Mouse (Mus musculus): Measurements from ENCODE around the gene Fads2.
A peak's percentile ranks its signal among the peaks of the same experiment; 100 is the strongest.

The Fads2 gene

DNA sequence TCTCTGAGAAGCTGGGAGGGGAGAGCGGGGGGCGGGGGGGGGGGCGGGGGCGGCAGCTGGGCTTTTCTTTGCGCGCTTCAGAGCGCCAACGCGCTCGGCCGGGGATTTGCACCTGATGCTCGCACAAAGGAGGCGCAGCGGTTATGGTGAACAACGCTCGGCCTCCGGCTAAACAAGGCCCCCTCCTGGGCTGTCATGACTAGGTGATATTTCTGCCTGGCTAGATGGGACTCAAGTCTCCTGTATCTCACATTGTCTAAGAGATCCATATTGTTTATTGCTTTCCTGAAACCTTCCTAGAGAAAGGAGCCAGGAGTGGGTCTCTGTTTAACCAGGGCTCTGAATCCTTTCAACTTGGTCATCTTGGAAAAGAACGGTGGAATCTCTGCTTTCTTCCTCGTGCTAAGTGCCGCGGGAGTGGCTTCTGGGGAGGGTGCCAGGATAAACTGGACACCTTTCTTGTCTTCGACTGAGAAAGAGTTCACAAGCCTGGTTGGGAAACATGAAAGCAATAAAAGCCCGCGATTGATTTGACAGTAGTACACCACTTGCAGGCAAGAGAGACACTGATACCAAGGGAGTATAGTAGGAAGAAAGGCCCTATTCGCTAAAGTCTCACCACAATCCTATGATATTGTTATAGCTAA is 631 bp upstream of the Fads2 start:
- DNase-seq (ENCODE audit: low spot score) = peak; percentile 14

DNA sequence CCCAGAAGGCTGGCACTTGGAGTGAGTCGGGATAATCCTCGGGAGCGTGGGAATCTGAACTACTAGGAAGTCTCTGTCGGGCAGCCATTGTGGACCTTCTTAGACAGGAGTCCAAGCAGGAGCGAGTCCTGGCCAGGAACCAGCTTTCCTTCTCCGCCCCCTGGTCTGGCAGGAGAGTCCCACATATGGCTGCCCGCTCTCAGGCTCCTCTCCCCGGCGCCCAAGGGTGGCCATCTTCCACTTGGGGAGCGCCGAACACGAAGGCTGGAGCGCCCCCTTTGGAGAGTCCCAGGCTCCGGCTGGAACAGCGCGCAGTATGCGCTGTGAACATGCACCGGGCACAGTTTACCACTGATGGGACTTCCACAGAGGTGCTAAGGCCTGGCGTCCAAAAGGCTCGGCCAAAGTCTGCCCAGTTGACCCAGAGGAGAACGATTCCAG is 895 bp downstream of the Fads2 start:
- peak; percentile 71 for DNase-seq (ENCODE audit: low spot score)

DNA sequence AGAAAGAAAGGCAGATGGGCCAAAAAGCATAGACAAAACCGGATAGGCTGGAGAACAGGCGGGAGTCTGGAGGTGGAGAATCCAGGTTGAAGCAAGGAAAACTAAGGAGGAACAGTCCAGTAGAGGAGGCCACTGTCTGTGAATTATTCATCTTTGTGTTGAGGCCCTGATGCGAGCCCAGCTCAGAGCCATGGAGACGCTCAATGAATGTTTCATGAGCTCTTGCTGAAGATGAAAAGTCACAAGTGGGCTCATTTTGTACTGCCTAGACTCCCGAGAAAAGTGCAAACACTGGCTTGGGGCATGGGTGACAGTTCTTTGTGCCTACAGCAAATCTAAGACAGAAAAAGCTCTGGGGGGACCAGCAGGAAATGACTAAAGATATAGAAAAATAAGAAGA is 3.7 kb downstream of the Fads2 start:
- DNase-seq (ENCODE audit: low spot score) = no peak

DNA sequence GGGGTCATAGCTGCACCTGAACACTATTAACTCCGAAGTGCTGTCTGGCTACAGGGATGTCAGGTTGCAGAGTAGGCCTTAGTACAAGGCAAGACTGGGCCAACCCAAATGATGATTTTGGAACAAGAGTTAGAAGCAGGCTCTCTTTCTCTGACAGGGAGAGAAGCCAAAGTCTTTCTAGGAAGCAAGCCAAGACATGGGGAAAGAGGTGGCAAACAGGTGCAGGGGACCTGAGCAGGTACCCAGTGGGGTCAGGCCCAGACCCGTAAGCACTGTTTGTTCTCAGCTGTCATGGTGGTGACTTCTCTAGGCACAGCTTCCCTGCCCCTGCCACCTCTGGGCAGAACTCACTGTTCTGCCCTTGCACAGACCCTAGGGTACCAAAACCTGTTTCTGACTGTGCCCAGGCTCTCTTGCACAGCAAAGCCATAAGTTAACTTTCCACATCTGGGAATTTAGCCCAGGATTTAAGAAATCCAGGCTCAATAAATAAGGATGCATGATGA is 5.1 kb downstream of the Fads2 start:
- no peak for DNase-seq (ENCODE audit: low spot score)

DNA sequence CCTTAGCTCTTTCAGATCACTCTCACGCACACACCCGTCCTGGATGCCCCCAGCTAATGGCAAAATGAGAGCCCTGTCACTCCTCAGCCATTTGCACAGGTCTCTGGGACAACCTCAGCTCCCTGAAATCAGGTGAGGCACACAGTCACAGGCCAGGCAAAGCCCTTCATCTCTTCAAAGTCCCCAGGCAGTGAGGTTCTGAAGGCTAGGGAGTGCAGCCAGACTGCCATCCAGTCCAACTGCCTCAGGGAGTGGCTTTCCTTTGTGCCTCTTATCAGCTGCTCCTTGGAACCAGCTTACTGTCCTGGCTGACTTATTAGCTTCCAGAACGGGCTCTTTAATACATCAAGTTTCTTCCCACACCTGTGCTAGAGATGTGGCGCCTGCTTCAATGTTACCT is 6.9 kb downstream of the Fads2 start:
- DNase-seq (ENCODE audit: low spot score) = no peak

DNA sequence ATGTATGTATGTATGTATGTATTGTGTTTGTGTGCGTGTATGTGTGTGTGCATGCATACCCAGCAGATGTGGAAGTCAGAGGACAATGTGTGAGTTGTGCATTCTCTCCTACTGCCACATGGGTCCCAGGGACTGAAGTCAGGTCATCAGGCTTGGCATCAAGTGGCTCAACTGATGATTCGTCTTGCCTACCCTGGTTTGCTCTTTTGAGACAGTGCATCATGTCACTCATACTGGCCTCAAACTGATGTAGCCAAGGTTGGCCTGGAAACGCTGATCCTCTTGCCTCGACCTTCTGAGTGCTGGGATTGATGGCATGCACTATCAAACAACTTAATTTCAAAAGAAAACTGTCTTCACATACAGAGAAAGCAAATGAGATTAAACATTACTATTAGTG is 7.7 kb downstream of the Fads2 start:
- no peak for DNase-seq (ENCODE audit: low spot score)

DNA sequence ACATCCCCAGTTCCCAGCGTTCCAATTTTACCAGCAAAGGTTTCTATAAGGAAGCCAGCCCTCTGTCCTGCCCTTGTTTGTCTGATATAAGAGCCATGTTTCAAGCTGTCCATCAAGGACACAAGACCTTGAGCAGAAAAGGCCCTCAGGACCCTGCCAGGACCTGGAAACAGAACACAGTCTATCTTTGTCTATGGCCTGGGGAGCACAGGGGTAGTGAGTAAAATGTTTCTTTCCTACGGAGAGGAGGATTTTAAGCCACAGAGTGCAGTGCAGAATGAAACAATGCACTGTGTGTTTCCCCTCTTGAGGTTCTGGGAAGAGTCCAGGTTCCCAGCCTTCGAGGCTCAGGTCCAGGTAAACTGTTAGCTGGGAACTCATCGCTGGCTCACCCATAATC is 14.6 kb downstream of the Fads2 start:
- no peak for DNase-seq (ENCODE audit: low spot score)

DNA sequence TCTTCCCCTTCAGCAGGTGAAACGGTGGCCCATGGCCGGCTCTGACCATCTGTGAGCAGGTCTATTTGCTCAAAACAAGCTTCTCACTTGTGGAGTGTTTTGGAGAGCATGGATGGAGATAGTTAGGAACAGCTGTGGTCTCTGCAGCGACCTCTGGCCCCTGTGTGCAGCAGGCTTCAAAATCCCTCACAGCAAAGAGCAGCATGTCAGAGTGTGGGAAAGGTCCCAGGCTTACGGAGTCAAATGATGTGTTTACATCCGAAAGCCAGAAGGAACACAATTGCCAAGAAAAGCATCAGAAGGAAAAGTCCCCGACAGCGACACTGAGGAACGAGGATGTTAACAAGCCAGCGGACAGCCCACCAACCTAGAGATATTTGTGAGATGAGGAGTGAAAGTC is 16.1 kb downstream of the Fads2 start:
- no peak for DNase-seq (ENCODE audit: low spot score)

DNA sequence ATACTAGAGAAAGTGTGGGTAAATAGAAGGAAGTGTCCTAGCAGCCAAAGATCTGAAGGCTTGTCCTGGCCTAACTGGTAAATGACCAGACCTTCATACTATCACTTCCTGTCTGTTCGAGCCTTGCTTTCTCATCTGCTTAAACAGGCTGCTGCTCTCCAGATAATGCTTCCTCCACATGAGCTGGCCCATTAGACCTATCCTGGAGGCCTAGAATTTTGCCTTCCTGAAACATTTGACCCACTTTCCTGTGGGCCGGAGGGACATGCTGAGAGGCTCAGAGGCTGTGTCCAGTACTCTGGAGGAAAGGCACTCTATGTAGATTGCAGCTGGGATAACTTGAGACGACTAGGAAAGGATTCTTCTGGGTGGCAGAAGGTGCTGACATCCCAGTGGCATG is 19.4 kb downstream of the Fads2 start:
- DNase-seq (ENCODE audit: low spot score) = no peak

DNA sequence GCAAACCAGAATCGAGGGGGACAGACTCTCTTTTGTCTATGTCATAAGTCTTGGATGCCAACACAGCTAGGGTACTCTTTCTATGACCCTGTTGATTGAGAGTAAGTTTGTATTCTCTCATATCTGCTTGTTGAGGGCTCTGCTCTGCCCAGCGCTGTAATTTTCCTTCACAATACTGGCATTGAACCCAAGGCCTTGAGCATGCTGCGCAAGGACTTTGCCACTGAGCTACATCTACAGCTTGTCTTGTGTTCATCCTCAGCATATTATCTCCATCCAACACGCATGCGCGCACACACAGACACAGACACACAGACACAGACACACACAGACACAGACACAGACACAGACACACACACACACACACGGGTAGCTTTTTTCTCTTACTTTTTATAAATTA is 21.2 kb downstream of the Fads2 start:
- no peak for DNase-seq (ENCODE audit: low spot score)

DNA sequence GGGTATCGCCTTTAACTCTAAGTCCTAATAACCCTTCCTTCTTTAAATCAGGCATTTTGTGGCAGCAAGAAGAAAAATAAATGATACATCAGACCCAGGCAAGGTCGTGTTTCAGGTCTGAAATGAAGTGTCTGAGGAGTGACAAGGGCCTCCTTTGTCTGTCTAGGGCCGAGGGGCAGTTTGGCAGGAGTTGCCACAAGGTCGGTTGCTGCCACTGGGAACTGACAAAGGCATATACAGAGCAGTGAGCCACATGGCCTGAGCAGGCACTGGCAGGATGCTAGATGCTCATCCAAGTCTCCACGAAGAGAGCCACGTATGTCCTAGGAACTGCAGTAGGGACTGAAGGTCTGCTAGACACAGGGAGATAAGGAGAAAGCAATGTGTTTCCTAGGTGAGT is 23.2 kb downstream of the Fads2 start:
- DNase-seq (ENCODE audit: low spot score) = no peak

DNA sequence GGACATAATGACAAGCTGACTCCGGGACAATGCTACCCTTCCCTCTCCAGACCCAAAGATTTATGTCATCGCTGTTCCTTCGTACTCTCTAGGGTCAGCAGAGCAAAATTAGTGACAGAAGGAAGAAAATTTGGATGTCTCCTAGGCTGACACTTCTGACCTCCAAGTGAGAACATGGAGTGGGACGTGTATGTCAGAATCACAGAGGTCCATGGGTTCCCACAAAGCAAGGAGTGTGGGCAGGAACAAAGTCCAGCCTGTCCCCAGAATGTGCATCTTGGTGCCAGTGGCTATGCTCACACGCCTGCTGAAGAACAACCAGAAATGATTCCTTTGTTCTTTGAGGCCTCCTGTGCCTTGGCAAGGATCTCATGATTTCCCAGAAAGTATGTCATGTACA is 28.4 kb downstream of the Fads2 start:
- DNase-seq (ENCODE audit: low spot score) = no peak

DNA sequence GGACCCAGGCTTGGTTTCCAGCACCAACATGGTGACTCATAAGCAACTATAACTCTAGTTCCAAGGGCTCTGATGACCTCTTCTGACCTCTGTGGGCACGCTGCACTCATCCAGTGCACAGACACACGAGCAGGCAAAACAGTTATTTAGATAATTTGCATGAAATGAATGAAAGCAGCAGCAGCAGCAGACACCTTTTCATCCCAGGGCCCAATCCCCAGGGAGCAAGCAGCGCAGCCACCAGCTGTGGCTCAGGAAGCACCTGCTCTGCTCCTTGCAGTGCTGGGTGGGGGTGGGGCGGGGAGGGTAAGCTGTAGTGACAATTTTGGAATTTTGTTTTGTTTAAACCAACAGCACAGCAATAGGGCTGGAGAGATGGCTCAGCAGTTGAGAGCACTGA is 29.7 kb downstream of the Fads2 start:
- DNase-seq (ENCODE audit: low spot score) = no peak

DNA sequence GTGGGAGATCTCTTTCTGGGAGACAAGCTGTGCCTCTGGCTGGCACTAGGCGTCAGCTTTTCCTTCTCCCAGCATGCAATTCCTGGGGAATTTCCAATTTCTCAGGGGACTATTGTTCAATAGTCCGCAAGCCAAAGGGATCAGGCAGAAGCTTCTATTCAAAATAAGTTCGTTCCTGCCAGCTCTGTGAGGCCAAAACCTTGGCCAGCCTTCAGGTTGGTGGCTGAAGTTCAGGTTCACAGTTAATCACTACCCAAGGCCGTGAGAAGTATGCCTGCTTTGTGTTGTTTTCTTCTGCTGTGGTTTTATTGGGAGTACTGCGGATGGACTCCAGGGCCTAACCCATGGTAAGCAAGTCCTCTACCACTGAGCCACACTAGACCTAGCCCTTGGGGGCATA is 30.4 kb downstream of the Fads2 start:
- DNase-seq (ENCODE audit: low spot score) = no peak

DNA sequence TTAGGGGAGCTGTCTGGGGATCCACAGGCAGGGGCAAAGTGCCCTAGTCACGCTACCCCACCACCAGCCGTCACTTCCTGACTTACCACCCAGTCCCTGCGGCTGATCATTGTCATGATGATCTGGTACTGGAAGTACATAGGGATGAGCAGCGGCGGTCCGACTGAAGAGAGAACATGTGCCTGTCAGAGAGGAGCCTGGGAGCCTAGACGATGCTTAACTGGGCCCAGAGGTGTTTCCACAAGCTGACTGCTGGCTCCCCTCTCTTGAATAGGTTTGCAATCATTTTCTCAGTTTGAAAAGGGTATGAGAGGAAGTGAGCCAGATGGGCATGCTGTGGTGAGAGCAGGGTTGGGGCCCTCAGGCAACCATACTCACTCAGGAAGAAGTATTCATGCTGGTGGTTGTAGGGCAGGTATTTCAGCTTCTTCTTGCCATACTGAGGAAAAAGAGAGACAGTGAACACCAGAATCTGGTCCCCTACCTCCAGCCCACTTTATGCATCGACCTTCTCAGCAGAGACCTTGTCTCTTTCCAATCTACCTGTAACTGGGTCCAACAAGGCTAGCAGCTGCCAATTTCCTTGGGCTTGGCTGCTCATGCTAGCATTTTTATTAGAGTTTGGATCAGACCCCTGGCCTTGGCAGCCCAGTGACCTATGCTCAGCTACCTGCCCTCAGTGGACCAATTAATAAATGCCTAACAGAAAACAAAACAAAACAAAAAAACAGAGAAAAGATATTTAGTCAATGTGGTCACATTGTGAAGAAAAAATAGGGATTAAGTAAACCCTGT is 31.2 kb downstream of the Fads2 start:
- no peak for DNase-seq (ENCODE audit: low spot score)

DNA sequence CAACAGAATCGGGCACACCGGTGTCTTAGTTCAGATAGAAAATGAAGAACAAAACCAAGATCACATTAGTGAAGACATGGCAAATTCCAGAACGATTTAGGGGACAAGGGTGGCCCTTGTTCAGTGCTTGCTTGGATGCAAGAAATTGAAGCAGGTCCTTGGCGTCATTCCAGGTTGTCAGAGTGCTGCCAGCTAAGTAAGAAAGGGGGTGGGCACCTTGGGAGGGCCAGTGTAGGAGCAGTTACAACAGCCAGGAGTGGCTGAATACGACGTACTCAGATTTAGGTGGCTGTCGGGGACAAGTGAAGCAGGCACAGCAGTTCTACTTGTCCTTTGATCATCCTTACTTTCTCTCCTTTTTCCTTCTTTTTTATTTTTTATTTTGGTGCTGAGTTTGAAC is 33.8 kb downstream of the Fads2 start:
- DNase-seq (ENCODE audit: low spot score) = no peak

DNA sequence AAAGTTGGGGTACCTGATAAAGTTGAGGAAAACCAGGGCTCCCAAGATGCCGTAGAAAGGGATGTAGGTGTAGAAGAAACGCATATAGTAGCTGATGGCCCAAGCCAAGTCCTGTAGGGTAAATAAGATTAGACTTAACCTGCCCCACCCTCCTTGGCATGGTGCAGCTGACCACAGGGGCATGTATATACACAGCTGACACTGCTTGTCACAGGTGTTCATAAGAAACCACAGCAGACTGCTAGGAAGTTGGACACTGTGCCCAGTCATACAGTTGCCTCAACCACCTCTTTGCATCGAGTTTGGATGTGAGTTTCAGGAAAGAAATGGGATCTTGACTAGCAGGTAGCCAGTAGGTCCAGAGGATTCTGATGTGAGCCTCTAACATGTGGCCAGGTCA is 35.0 kb downstream of the Fads2 start:
- no peak for DNase-seq (ENCODE audit: low spot score)

DNA sequence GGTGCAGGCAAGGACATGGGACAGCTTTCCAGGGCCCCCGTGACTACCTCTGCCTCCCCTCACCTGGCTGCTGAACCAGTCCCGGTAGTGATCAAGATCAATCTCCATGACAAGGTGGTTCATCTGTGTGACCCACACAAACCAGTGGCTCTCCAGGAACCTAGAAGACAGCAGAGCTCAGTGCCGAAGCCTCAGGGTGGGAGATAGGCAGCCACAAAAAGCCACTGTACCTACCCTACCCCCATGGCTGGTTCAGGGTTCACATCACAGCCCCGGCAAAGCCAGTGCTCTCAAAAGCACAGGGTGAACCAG is 35.4 kb downstream of the Fads2 start:
- DNase-seq (ENCODE audit: low spot score) = no peak

DNA sequence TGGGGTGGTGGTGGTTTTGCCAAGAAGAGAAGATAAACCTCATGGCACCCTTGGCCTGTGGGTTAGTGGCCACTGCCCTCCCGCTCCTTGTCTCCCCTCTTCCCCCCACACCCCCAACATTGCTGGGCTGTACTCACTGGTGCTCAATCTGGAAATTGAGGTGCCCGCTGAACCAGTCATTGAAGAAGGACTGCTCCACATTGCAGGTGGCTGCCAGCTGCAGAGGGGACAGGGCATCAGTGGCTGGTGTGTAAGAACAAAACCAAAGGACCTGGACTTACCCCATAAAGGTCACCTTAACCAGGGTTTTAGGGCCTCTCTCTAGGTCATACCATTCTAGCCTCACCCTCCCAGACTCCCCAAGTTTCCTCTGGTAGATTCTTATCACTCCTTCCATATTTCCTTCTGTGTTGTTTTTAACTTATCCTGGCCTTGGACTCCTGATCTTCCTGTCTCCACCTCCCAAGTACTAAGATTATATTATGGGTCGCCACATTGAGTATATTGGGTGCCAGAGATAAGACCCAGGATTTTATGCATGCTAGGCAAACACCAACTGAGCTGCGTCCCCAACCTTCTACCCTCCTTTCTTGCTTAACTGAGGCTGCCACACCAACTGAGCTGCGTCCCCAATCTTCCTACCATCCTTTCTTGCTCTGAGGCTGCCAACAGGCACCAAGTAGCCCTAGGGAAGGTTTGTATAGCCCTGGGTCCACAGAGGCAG is 35.9 kb downstream of the Fads2 start:
- no peak for DNase-seq (ENCODE audit: low spot score)

DNA sequence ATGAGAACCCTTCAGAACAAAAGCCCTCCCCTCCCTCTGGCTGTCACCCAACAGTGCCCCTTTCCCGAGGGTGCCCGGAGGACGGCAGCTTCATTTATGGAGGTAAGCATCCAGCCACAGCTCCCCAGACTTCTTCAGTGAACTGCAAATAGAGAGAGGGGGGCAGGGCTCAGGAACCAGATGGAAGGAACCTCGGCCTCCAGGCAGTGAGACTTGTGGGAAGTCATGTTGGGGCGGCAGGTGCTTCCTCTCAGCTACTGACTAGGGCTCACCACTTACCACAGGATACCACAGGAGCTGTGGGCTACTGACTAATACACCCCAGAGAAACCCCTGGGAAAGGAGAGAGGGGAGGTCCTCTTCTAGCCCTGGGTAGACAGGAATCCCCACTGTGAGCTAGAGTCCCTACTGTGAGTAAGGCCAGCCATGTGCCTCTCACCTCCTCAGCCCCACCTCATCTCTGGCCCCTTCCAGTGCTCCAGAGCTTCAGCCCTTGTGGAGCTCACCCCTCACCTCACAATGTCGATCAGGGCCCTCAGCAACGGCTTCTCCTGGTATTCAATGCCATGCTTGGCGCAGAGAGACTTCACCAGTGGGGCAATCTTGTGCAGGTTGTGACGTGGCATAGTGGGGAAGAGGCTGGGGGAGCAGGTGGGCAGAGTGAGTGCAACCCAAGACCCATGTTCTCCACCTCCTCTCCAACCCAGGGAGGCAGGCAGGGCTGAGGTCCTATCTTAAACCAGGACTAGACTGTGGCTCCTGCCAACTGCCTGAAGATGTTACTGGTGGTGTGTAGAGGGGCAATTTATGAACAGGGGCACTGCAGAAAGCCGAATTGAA is 37.2 kb downstream of the Fads2 start:
- DNase-seq (ENCODE audit: low spot score) = no peak

DNA sequence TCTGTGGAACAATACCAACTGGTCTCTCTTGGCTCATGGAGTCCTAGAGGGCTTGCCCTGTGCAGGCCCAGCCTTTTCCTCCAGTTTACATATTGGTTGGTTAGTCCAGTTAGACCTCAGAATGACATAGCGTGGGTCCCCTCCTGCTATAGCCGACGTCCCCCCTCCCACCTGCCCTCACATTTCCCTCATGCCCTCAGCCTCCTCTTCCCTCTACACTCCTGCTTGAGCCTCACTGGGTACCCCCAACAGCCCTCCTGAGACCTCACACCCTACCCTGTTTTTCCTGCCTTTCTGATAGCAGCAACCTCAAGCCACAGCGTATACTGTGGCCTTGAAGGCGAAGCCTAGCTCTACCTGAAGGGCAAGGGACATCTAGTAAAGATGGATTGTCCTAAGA is 38.7 kb downstream of the Fads2 start:
- DNase-seq (ENCODE audit: low spot score) = no peak

DNA sequence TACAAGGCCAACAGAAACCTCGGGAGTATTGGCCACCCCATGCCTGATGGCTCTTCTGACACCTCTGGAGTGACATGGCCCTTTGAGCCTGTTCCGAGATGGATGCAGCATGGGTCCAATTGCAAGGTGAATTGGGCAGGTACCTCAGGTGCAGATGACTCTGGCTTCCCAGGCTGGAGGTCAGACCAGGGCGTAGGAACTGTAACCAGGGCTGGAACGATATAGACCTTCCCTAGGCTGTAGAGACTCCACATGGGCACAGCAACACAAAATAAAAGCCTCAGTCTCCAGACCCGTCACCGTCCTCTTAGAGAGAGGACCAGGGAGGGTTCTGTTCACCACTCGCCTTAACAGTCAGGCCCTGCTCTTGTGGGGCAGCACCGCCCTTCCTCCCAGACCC is 39.3 kb downstream of the Fads2 start:
- no peak for DNase-seq (ENCODE audit: low spot score)

Data from ovary, postnatal 14 days (tissue).